ENCODE assay signal across 13 mouse cellular contexts in the genomic region with DNA sequence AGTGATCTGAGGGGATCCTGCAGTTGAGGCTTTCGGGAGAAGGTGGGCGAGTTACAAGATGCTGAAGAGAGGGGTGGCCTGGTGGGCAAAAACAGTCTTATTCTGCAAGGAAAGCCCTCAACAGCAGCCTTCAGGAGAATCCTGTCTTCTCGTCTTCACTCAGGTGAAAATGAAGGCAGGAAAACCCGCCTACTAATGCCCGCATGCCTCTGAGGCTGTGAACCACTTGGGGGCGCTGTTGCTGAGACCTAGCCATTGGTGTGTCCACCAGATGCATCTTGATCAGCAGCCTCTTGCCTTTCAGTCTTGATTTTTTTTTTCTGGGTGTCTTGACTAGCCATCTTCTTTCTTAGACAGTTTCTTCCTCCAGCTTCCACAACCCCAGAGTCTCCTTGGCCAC.
DNase-seq lines count a peak whose midpoint lies in the region; ATAC-seq and TF ChIP-seq lines count a peak whose summit lies in the region.
"Had no signal": no experiment of that assay in that cellular context is flagged by ENCODE, and none has a peak within 500 bp of the region (broad histone marks: within the 10 kb centered on the region; RNA-seq: fewer than 3 reads in every experiment).

No protein-coding gene starts in this region.

- H3K27me3 ChIP-seq in kidney, postnatal 0 days (ENCODE audit: insufficient read depth, low read length), result no peaks in the 10 kb centered on the region
- no peaks in the 10 kb centered on the region for H3K27me3 ChIP-seq in kidney, adult 2 months (replicated peaks; ENCODE audit: control insufficient read depth, insufficient read depth, low read length)
- H3K27me3 ChIP-seq in stomach, postnatal 0 days (ENCODE audit: control insufficient read depth, insufficient read depth, low read length), result no peaks in the 10 kb centered on the region
- H3K27me3 ChIP-seq: kidney, embryonic 15.5 days had no signal

- no peak overlapping the region for H3K27ac ChIP-seq in kidney, postnatal 0 days
- no peak overlapping the region for H3K27ac ChIP-seq in kidney, adult 2 months (ENCODE audit: insufficient read depth, low read depth, low read length)
- no peak overlapping the region for H3K27ac ChIP-seq in stomach, postnatal 0 days (replicated peaks)
- H3K27ac ChIP-seq: forebrain, embryonic 10.5 days; kidney, embryonic 15.5 days had no signal

- peak; percentile 18 to 55 for DNase-seq in adrenal gland, adult (ENCODE audit: inconsistent age in 2 of 2, low spot score in 1 of 2)
- no peak for DNase-seq in adrenal gland, adult 8-10 months
- no peak for DNase-seq in kidney, postnatal 0 days (ENCODE audit: low spot score)
- no peak for DNase-seq in kidney, adult 2 months
- peak; percentile 2 for DNase-seq in thymus, postnatal 25 days
- DNase-seq in thymus, adult 18-20 months, result no peak
- no peak for DNase-seq in stomach, postnatal 0 days (ENCODE audit: low spot score)
- no peak for DNase-seq in spleen, postnatal 4 days (ENCODE audit: low spot score in 2 of 2)
- DNase-seq: cerebellum, adult 2 months; heart, adult 18-20 months had no signal

- peak; percentile 43 for TF ChIP-seq CTCF in kidney, postnatal 0 days (IDR thresholded peaks at IDR 0.05; ENCODE audit: low read depth)
- no peak; the same call in 1 of the 2 replicates for TF ChIP-seq CTCF in kidney, adult 2 months (conservative IDR thresholded peaks at IDR 0.05; ENCODE audit: insufficient read depth, insufficient read length, low read depth, low read length)
- TF ChIP-seq CTCF in stomach, postnatal 0 days (IDR thresholded peaks at IDR 0.05; ENCODE audit: low read depth), result peak; percentile 50

- H3K4me3 ChIP-seq in kidney, postnatal 0 days (replicated peaks; ENCODE audit: low read depth, low read length), result no peak overlapping the region
- H3K4me3 ChIP-seq in kidney, adult 2 months (ENCODE audit: insufficient read depth, low read depth, low read length), result no peak overlapping the region
- no peak overlapping the region for H3K4me3 ChIP-seq in stomach, postnatal 0 days (ENCODE audit: low read depth, low read length)
- H3K4me3 ChIP-seq: forebrain, embryonic 10.5 days; kidney, embryonic 15.5 days; myocyte had no signal

- 82% methylated on average over 6 of the region's 6 CpGs for WGBS in kidney, postnatal 0 days
- 84% methylated on average over 6 of the region's 6 CpGs for WGBS in kidney, adult 2 months
- WGBS in stomach, postnatal 0 days, result 69% methylated on average over 6 of the region's 6 CpGs

- TF ChIP-seq POLR2A in kidney, adult 2 months (IDR thresholded peaks at IDR 0.05; ENCODE audit: low read depth, low read length), result no peak

- no peak overlapping the region for H3K4me2 ChIP-seq in kidney, postnatal 0 days (ENCODE audit: low read length)
- no peak overlapping the region for H3K4me2 ChIP-seq in stomach, postnatal 0 days (replicated peaks; ENCODE audit: low read depth)
- H3K4me2 ChIP-seq: kidney, embryonic 15.5 days had no signal

- no peaks in the 10 kb centered on the region for H3K9me3 ChIP-seq in kidney, postnatal 0 days (replicated peaks; ENCODE audit: low read length)
- H3K9me3 ChIP-seq in stomach, postnatal 0 days (ENCODE audit: control insufficient read depth, low read length), result no peaks in the 10 kb centered on the region
- H3K9me3 ChIP-seq: forebrain, embryonic 10.5 days; kidney, embryonic 15.5 days had no signal

- no peak for TF ChIP-seq EP300 in stomach, postnatal 0 days (optimal IDR thresholded peaks at IDR 0.05)

- no peaks in the 10 kb centered on the region for H3K36me3 ChIP-seq in kidney, postnatal 0 days (ENCODE audit: insufficient read depth, low read length)
- H3K36me3 ChIP-seq in kidney, adult 2 months (ENCODE audit: control insufficient read depth, insufficient read depth, low read length), result no peaks in the 10 kb centered on the region
- H3K36me3 ChIP-seq in stomach, postnatal 0 days (ENCODE audit: control insufficient read depth, insufficient read depth, low read length), result no peaks in the 10 kb centered on the region
- H3K36me3 ChIP-seq: forebrain, embryonic 10.5 days; kidney, embryonic 15.5 days had no signal

- H3K9ac ChIP-seq in kidney, postnatal 0 days (ENCODE audit: low read depth, low read length), result no peak overlapping the region
- no peak overlapping the region for H3K9ac ChIP-seq in stomach, postnatal 0 days (ENCODE audit: low read length)
- H3K9ac ChIP-seq: kidney, embryonic 15.5 days had no signal

- peaks cover 13% of the 10 kb centered on the region for H3K4me1 ChIP-seq in kidney, postnatal 0 days (replicated peaks; ENCODE audit: insufficient read depth, low read length)
- H3K4me1 ChIP-seq in kidney, adult 2 months (ENCODE audit: control insufficient read depth, insufficient read depth, low read length), result peaks cover 4% of the 10 kb centered on the region; the same call in 1 of the 2 replicates
- no peaks in the 10 kb centered on the region; the same call in 1 of the 2 replicates for H3K4me1 ChIP-seq in stomach, postnatal 0 days (replicated peaks; ENCODE audit: control insufficient read depth, insufficient read depth)

- no peak for ATAC-seq in kidney, postnatal 0 days (replicated peaks; ENCODE audit: low FRiP score, low read depth)
- no peak for ATAC-seq in stomach, postnatal 0 days (ENCODE audit: low FRiP score, low TSS enrichment)

Comparison
In these comparisons a context has a peak if more than half of its experiments do, and no peak if none do; other contexts are left out.
1. DNase-seq: peak in adrenal gland, adult (2 of 2) and thymus, postnatal 25 days (single experiment); none in adrenal gland, adult 8-10 months (single experiment), kidney, postnatal 0 days (single experiment), kidney, adult 2 months (single experiment), thymus, adult 18-20 months (0 of 2), stomach, postnatal 0 days (single experiment) and spleen, postnatal 4 days (0 of 2).